In genomic region chr14:20639918-20640619, GRCm38 (mm10) we compare ENCODE assay signal across 1 mouse cellular context.
TF ChIP-seq lines count a peak whose summit lies in the region.

No protein-coding gene starts in this region.

TF ChIP-seq in CH12.LX, 34 proteins besides CTCF, POLR2A, EP300 and RAD21:
- TF ChIP-seq CHD1 (IDR thresholded peaks at IDR 0.05; ENCODE audit: low read depth, low read length) (0 out of 2 replicates have a peak, but pooled peaks have one; percentile 8), MAZ (IDR thresholded peaks at IDR 0.05; ENCODE audit: low read depth, low read length) (no peak), NELFE (IDR thresholded peaks at IDR 0.05; ENCODE audit: low read depth, low read length) (peak; percentile 25; the same call in 1 of the 2 replicates), E2F4 (IDR thresholded peaks at IDR 0.05; ENCODE audit: insufficient replicate concordance, low read depth, low read length) (no peak), BHLHE40 (IDR thresholded peaks at IDR 0.05; ENCODE audit: low read depth, low read length) (peak; percentile 91), PAX5 (IDR thresholded peaks at IDR 0.05; ENCODE audit: low read length) (no peak), TBP (conservative IDR thresholded peaks at IDR 0.05; ENCODE audit: low read depth, low read length) (0 out of 2 replicates have a peak, but pooled peaks have one; percentile 30), HCFC1 (IDR thresholded peaks at IDR 0.05; ENCODE audit: low read depth, low read length) (no peak), MXI1 (IDR thresholded peaks at IDR 0.05; ENCODE audit: low read depth, low read length) (peak; percentile 81; the same call in 1 of the 2 replicates), MAX (IDR thresholded peaks at IDR 0.05; ENCODE audit: low read length) (peak; percentile 86), MYC (IDR thresholded peaks at IDR 0.05; ENCODE audit: low read depth, low read length) (peak; percentile 95), SIN3A (IDR thresholded peaks at IDR 0.05; ENCODE audit: low read length) (peak; percentile 73; the same call in 1 of the 2 replicates)
